Mouse (Mus musculus): ENCODE data around the gene Hist1h2bf. TPM values are rescaled to one million over a fixed set of nuclear protein-coding genes. Genes with fewer than 3 reads are reported as not detected.
"Not testable (repeated sequence)": the region's sequence is repeated elsewhere in the genome, so short reads cannot be mapped to it uniquely, and the experiment has no call there.

Gene Hist1h2bf
- polyA plus RNA-seq, 1 experiment from 2014 or later = 5.9 TPM

GRCm38 (mm10) chr13:23593051-23593770 is 19.2 kb upstream of the Hist1h2bf start:
- Histone ChIP-seq H3K9ac (ENCODE audit: low read length) (no peak overlapping the region), H3K4me1 (replicated peaks; ENCODE audit: control insufficient read depth, insufficient read depth, low read length) (no peaks in the 10 kb centered on the region), H3K36me3 (ENCODE audit: control insufficient read depth, insufficient read depth, low read length) (no peaks in the 10 kb centered on the region), H3K9me3 (ENCODE audit: control insufficient read depth, low read length) (no peaks in the 10 kb centered on the region), H3K4me3 (ENCODE audit: low read depth, low read length) (no peak overlapping the region), H3K4me2 (ENCODE audit: low read depth, low read length, severe bottlenecking) (no peak overlapping the region), H3K27ac (ENCODE audit: low read depth, low read length) (no peak overlapping the region), H3K27me3 (ENCODE audit: control insufficient read depth, insufficient read depth, low read length) (no peaks in the 10 kb centered on the region)
- 82% methylated on average over 5 of the region's 5 CpGs for WGBS
- ATAC-seq (replicated peaks; ENCODE audit: low FRiP score) (no peak), DNase-seq (ENCODE audit: low spot score) (no peak)

- no peak overlapping the region for H3K27ac ChIP-seq (ENCODE audit: low read depth, low read length)
- no peaks in the 10 kb centered on the region for H3K9me3 ChIP-seq (ENCODE audit: control insufficient read depth, low read length)
- H3K4me1 ChIP-seq (replicated peaks; ENCODE audit: control insufficient read depth, insufficient read depth, low read length) = no peaks in the 10 kb centered on the region
- H3K4me2 ChIP-seq (ENCODE audit: low read depth, low read length, severe bottlenecking) = no peak overlapping the region
- no peaks in the 10 kb centered on the region for H3K36me3 ChIP-seq (ENCODE audit: control insufficient read depth, insufficient read depth, low read length)
- WGBS = 82% methylated on average over 7 of the region's 7 CpGs
- H3K27me3 ChIP-seq (ENCODE audit: control insufficient read depth, insufficient read depth, low read length) = no peaks in the 10 kb centered on the region
- no peak overlapping the region for H3K9ac ChIP-seq (ENCODE audit: low read length)
- H3K4me3 ChIP-seq (ENCODE audit: low read depth, low read length) = no peak overlapping the region
- ATAC-seq (replicated peaks; ENCODE audit: low FRiP score) = no peak
- DNase-seq (ENCODE audit: low spot score) = no peak
These were observed 18.6 kb upstream of the Hist1h2bf start for GRCm38 (mm10) chr13:23592614-23593013.

- not testable (repeated sequence) for H3K27ac ChIP-seq (ENCODE audit: low read depth, low read length); H3K4me2 ChIP-seq (ENCODE audit: low read depth, low read length, severe bottlenecking); H3K4me3 ChIP-seq (ENCODE audit: low read depth, low read length); H3K9ac ChIP-seq (ENCODE audit: low read length); ATAC-seq (replicated peaks; ENCODE audit: low FRiP score); H3K4me1 ChIP-seq (replicated peaks; ENCODE audit: control insufficient read depth, insufficient read depth, low read length); H3K36me3 ChIP-seq (ENCODE audit: control insufficient read depth, insufficient read depth, low read length); H3K27me3 ChIP-seq (ENCODE audit: control insufficient read depth, insufficient read depth, low read length); DNase-seq (ENCODE audit: low spot score); H3K9me3 ChIP-seq (ENCODE audit: control insufficient read depth, low read length)
- WGBS = 93% methylated on average over 7 of the region's 7 CpGs
These were observed 17.9 kb upstream of the Hist1h2bf start for GRCm38 (mm10) chr13:23591886-23592285.

GRCm38 (mm10) chr13:23591206-23591605 is 17.2 kb upstream of the Hist1h2bf start:
- WGBS = 93% methylated on average over 7 of the region's 7 CpGs
- no peak for DNase-seq (ENCODE audit: low spot score)
- Histone ChIP-seq H3K9ac (ENCODE audit: low read length) (no peak overlapping the region), H3K36me3 (ENCODE audit: control insufficient read depth, insufficient read depth, low read length) (no peaks in the 10 kb centered on the region), H3K4me2 (ENCODE audit: low read depth, low read length, severe bottlenecking) (no peak overlapping the region), H3K27ac (ENCODE audit: low read depth, low read length) (no peak overlapping the region), H3K4me1 (replicated peaks; ENCODE audit: control insufficient read depth, insufficient read depth, low read length) (peaks cover 4% of the 10 kb centered on the region; the same call in 1 of the 2 replicates), H3K4me3 (ENCODE audit: low read depth, low read length) (no peak overlapping the region), H3K27me3 (ENCODE audit: control insufficient read depth, insufficient read depth, low read length) (no peaks in the 10 kb centered on the region), H3K9me3 (ENCODE audit: control insufficient read depth, low read length) (no peaks in the 10 kb centered on the region)
- no peak for ATAC-seq (replicated peaks; ENCODE audit: low FRiP score)

GRCm38 (mm10) chr13:23586940-23587225 is 12.9 kb upstream of the Hist1h2bf start:
- peak overlapping the region; percentile 99 for H3K27ac ChIP-seq (ENCODE audit: low read depth, low read length)
- WGBS = 0% methylated on average over 1 of the region's 1 CpGs
- ATAC-seq (replicated peaks; ENCODE audit: low FRiP score) (0 out of 2 replicates have a peak, but pooled peaks have one; percentile 1), DNase-seq (ENCODE audit: low spot score) (no peak)
- H3K9ac ChIP-seq (ENCODE audit: low read length) = peak overlapping the region; percentile 65
- no peaks in the 10 kb centered on the region for H3K27me3 ChIP-seq (ENCODE audit: control insufficient read depth, insufficient read depth, low read length)
- peak overlapping the region; percentile 58; the same call in 1 of the 2 replicates for H3K4me2 ChIP-seq (ENCODE audit: low read depth, low read length, severe bottlenecking)
- peak overlapping the region; percentile 23 for H3K4me3 ChIP-seq (ENCODE audit: low read depth, low read length)
- H3K36me3 ChIP-seq (ENCODE audit: control insufficient read depth, insufficient read depth, low read length) = no peaks in the 10 kb centered on the region
- H3K4me1 ChIP-seq (replicated peaks; ENCODE audit: control insufficient read depth, insufficient read depth, low read length) = peaks cover 16% of the 10 kb centered on the region
- H3K9me3 ChIP-seq (ENCODE audit: control insufficient read depth, low read length) = no peaks in the 10 kb centered on the region

- under 1% methylated on average over 22 of the region's 22 CpGs for WGBS
- H3K27ac ChIP-seq (ENCODE audit: low read depth, low read length) = peak overlapping the region; percentile 99
- H3K4me1 ChIP-seq (replicated peaks; ENCODE audit: control insufficient read depth, insufficient read depth, low read length) = peaks cover 16% of the 10 kb centered on the region
- peak overlapping the region; percentile 65 for H3K9ac ChIP-seq (ENCODE audit: low read length)
- peak; percentile 37; the same call in 1 of the 2 replicates for ATAC-seq (replicated peaks; ENCODE audit: low FRiP score)
- H3K27me3 ChIP-seq (ENCODE audit: control insufficient read depth, insufficient read depth, low read length) = no peaks in the 10 kb centered on the region
- no peaks in the 10 kb centered on the region for H3K9me3 ChIP-seq (ENCODE audit: control insufficient read depth, low read length)
- H3K4me2 ChIP-seq (ENCODE audit: low read depth, low read length, severe bottlenecking) = peak overlapping the region; percentile 58
- peak overlapping the region; percentile 23 for H3K4me3 ChIP-seq (ENCODE audit: low read depth, low read length)
- no peaks in the 10 kb centered on the region for H3K36me3 ChIP-seq (ENCODE audit: control insufficient read depth, insufficient read depth, low read length)
- peak; percentile 51 for DNase-seq (ENCODE audit: low spot score)
These were observed 12.3 kb upstream of the Hist1h2bf start for GRCm38 (mm10) chr13:23586099-23586939.

- peak; percentile 87 for ATAC-seq (replicated peaks; ENCODE audit: low FRiP score)
- WGBS = under 1% methylated on average over 30 of the region's 36 CpGs
- Histone ChIP-seq H3K4me2 (ENCODE audit: low read depth, low read length, severe bottlenecking) (peak overlapping the region; percentile 84), H3K27ac (ENCODE audit: low read depth, low read length) (peak overlapping the region; percentile 99), H3K4me3 (ENCODE audit: low read depth, low read length) (peak overlapping the region; percentile 40), H3K9ac (ENCODE audit: low read length) (peak overlapping the region; percentile 87), H3K4me1 (replicated peaks; ENCODE audit: control insufficient read depth, insufficient read depth, low read length) (peaks cover 16% of the 10 kb centered on the region)
- not testable (repeated sequence) for H3K9me3 ChIP-seq (ENCODE audit: control insufficient read depth, low read length); H3K27me3 ChIP-seq (ENCODE audit: control insufficient read depth, insufficient read depth, low read length); H3K36me3 ChIP-seq (ENCODE audit: control insufficient read depth, insufficient read depth, low read length)
- DNase-seq (ENCODE audit: low spot score) = peak; percentile 79
These were observed 11.6 kb upstream of the Hist1h2bf start for GRCm38 (mm10) chr13:23585442-23586098.

- Histone ChIP-seq H3K27me3 (ENCODE audit: control insufficient read depth, insufficient read depth, low read length) (no peaks in the 10 kb centered on the region), H3K4me1 (replicated peaks; ENCODE audit: control insufficient read depth, insufficient read depth, low read length) (peaks cover 16% of the 10 kb centered on the region), H3K27ac (ENCODE audit: low read depth, low read length) (peak overlapping the region; percentile 99), H3K4me2 (ENCODE audit: low read depth, low read length, severe bottlenecking) (peak overlapping the region; percentile 84), H3K4me3 (ENCODE audit: low read depth, low read length) (peak overlapping the region; percentile 40), H3K36me3 (ENCODE audit: control insufficient read depth, insufficient read depth, low read length) (no peaks in the 10 kb centered on the region), H3K9ac (ENCODE audit: low read length) (peak overlapping the region; percentile 87), H3K9me3 (ENCODE audit: control insufficient read depth, low read length) (no peaks in the 10 kb centered on the region)
- DNase-seq (ENCODE audit: low spot score) (peak; percentile 85), ATAC-seq (replicated peaks; ENCODE audit: low FRiP score) (peak; percentile 15)
- under 1% methylated on average over 21 of the region's 21 CpGs for WGBS
These were observed 11.0 kb upstream of the Hist1h2bf start for GRCm38 (mm10) chr13:23585029-23585441.
